Mouse (Mus musculus) kidney, embryonic 15.5 days (tissue): ENCODE measurements around the gene Dnajb1. TPM values are rescaled to one million over a fixed set of nuclear protein-coding genes. Genes with fewer than 3 reads are reported as not detected.

Source experiments
- ATAC-seq: fragments of 200-750 bp; cut with Nextera tagmentation; replicated peaks from 2 replicates; pipeline ENCODE4 v1.8.0; 2017; ENCODE audit warnings: moderate TSS enrichment; ENCODE audit not compliant: low FRiP score
- H3K27ac ChIP-seq: fragments of 300-500 bp; sonication (generic); 2 replicates; pipeline ENCODE4 v1.5.1; 2015; ENCODE audit warnings: mild to moderate bottlenecking, inconsistent platforms
- H3K27me3 ChIP-seq: fragments of 300-500 bp; sonication (generic); 2 replicates; pipeline ENCODE4 v1.6.1; 2015; ENCODE audit warnings: inconsistent platforms
- H3K36me3 ChIP-seq: fragments of 300-500 bp; sonication (generic); 2 replicates; pipeline ENCODE4 v1.6.1; 2015; ENCODE audit warnings: inconsistent platforms
- H3K4me1 ChIP-seq: fragments of 300-500 bp; sonication (generic); 2 replicates; pipeline ENCODE4 v1.6.1; 2015; ENCODE audit warnings: inconsistent platforms
- H3K4me2 ChIP-seq: fragments of 300-500 bp; sonication (generic); 2 replicates; pipeline ENCODE4 v1.6.1; 2015; ENCODE audit warnings: moderate library complexity, mild to moderate bottlenecking, inconsistent platforms
- H3K4me3 ChIP-seq: fragments of 300-500 bp; sonication (generic); replicated peaks from 2 replicates; pipeline ENCODE4 v1.5.1; 2015; ENCODE audit warnings: mild to moderate bottlenecking, inconsistent platforms
- H3K9ac ChIP-seq: fragments of 300-500 bp; sonication (generic); 2 replicates; pipeline ENCODE4 v1.6.1; 2015; ENCODE audit warnings: mild to moderate bottlenecking, inconsistent platforms
- H3K9me3 ChIP-seq: fragments of 300-500 bp; sonication (generic); replicated peaks from 2 replicates; pipeline ENCODE4 v1.6.1; 2016; ENCODE audit warnings: inconsistent platforms
- WGBS: fragments of 180-500 bp; shearing (Covaris S2); methylation state at CpG from one replicate; pipeline ENCODE4 v1.1.7; 2015; ENCODE audit warnings: mixed read lengths; 5-methylcytosine and 5-hydroxymethylcytosine counted together
- polyA plus RNA-seq: library from polyadenylated mRNA; unstranded; fragments of >200 nt; fragmentation: Nextera tagmentation; extraction: Ambion mirVana; gene quantifications from 2 replicates; pipeline ENCODE4 v1.2.1, GENCODE M21; 2015

The Dnajb1 gene
- polyA plus RNA-seq, 1 experiment from 2014 or later = 60.4 TPM

- ATAC-seq = no peak
- Histone ChIP-seq H3K9me3 (no peaks in the 10 kb centered on the region), H3K4me1 (peaks cover 19% of the 10 kb centered on the region), H3K4me3 (no peak overlapping the region), H3K27me3 (no peaks in the 10 kb centered on the region), H3K4me2 (no peak overlapping the region), H3K36me3 (0 out of 2 replicates have a peak, but pooled peaks cover 3% of the 10 kb centered on the region), H3K27ac (no peak overlapping the region), H3K9ac (no peak overlapping the region)
- 93% methylated on average over 6 of the region's 6 CpGs for WGBS
Observed at GRCm38 (mm10) chr8:83649699-83650098, 41.7 kb downstream of the Dnajb1 start.

- peak; percentile 96 for ATAC-seq
- Histone ChIP-seq H3K36me3 (peaks cover 16% of the 10 kb centered on the region), H3K4me1 (peaks cover 42% of the 10 kb centered on the region), H3K9me3 (no peaks in the 10 kb centered on the region), H3K9ac (peak within 1 kb of the TSS; percentile 73), H3K4me3 (peak within 1 kb of the TSS; percentile 76), H3K27ac (peak within 1 kb of the TSS; percentile 85), H3K27me3 (no peaks in the 10 kb centered on the region), H3K4me2 (peak within 1 kb of the TSS; percentile 89)
- WGBS = 4% methylated on average over 50 of the region's 50 CpGs
Observed at GRCm38 (mm10) chr8:83652030-83652743, 44.2 kb downstream of the Dnajb1 start, which contains the start of gene Gipc1. Gene Gipc1 (plus strand): TSS chr8:83652677.

GRCm38 (mm10) chr8:83652744-83653661 lies 45.0 kb downstream of the Dnajb1 start:
- peak overlapping the region; percentile 89 for H3K4me2 ChIP-seq
- peak overlapping the region; percentile 73 for H3K9ac ChIP-seq
- peaks cover 44% of the 10 kb centered on the region for H3K4me1 ChIP-seq
- H3K4me3 ChIP-seq = peak overlapping the region; percentile 76
- peaks cover 24% of the 10 kb centered on the region for H3K36me3 ChIP-seq
- H3K9me3 ChIP-seq = no peaks in the 10 kb centered on the region
- ATAC-seq = peak; percentile 13; the same call in 1 of the 2 replicates
- no peaks in the 10 kb centered on the region for H3K27me3 ChIP-seq
- WGBS = 1% methylated on average over 46 of the region's 46 CpGs
- H3K27ac ChIP-seq = peak overlapping the region; percentile 85

GRCm38 (mm10) chr8:83653662-83654017 lies 45.6 kb downstream of the Dnajb1 start:
- peak overlapping the region; percentile 73 for H3K9ac ChIP-seq
- H3K27ac ChIP-seq = peak overlapping the region; percentile 85
- no peaks in the 10 kb centered on the region for H3K27me3 ChIP-seq
- H3K4me1 ChIP-seq = peaks cover 44% of the 10 kb centered on the region
- H3K4me2 ChIP-seq = peak overlapping the region; percentile 89
- H3K4me3 ChIP-seq = peak overlapping the region; percentile 76
- 0 out of 2 replicates have a peak, but pooled peaks have one; percentile 0 for ATAC-seq
- no peaks in the 10 kb centered on the region for H3K9me3 ChIP-seq
- H3K36me3 ChIP-seq = peaks cover 26% of the 10 kb centered on the region
- WGBS = 32% methylated on average over 10 of the region's 10 CpGs

- no peaks in the 10 kb centered on the region for H3K9me3 ChIP-seq
- H3K9ac ChIP-seq = no peak overlapping the region
- WGBS = 91% methylated on average over 6 of the region's 6 CpGs
- H3K4me3 ChIP-seq = no peak overlapping the region
- H3K36me3 ChIP-seq = peaks cover 33% of the 10 kb centered on the region
- ATAC-seq = no peak
- H3K4me2 ChIP-seq = no peak overlapping the region
- no peak overlapping the region for H3K27ac ChIP-seq
- peaks cover 45% of the 10 kb centered on the region for H3K4me1 ChIP-seq
- no peaks in the 10 kb centered on the region for H3K27me3 ChIP-seq
Observed at GRCm38 (mm10) chr8:83654725-83655124, 46.7 kb downstream of the Dnajb1 start.

- no peaks in the 10 kb centered on the region for H3K9me3 ChIP-seq
- H3K27ac ChIP-seq = 0 out of 2 replicates have a peak overlapping the region, but pooled peaks have one; percentile 57
- H3K36me3 ChIP-seq = peaks cover 33% of the 10 kb centered on the region
- H3K9ac ChIP-seq = no peak overlapping the region
- no peak for ATAC-seq
- H3K27me3 ChIP-seq = no peaks in the 10 kb centered on the region
- H3K4me3 ChIP-seq = no peak overlapping the region
- no peak overlapping the region for H3K4me2 ChIP-seq
- 89% methylated on average over 9 of the region's 9 CpGs for WGBS
- peaks cover 58% of the 10 kb centered on the region for H3K4me1 ChIP-seq
Observed at GRCm38 (mm10) chr8:83656043-83656442, 48.0 kb downstream of the Dnajb1 start.

GRCm38 (mm10) chr8:83656484-83657246 lies 48.7 kb downstream of the Dnajb1 start:
- Histone ChIP-seq H3K4me3 (no peak overlapping the region), H3K9me3 (no peaks in the 10 kb centered on the region), H3K27me3 (no peaks in the 10 kb centered on the region), H3K9ac (no peak overlapping the region), H3K27ac (peak overlapping the region; percentile 57; the same call in 1 of the 2 replicates), H3K36me3 (peaks cover 33% of the 10 kb centered on the region), H3K4me1 (peaks cover 64% of the 10 kb centered on the region), H3K4me2 (no peak overlapping the region)
- WGBS = 79% methylated on average over 13 of the region's 13 CpGs
- no peak for ATAC-seq

- peak overlapping the region; percentile 88 for H3K27ac ChIP-seq
- H3K27me3 ChIP-seq = no peaks in the 10 kb centered on the region
- peaks cover 78% of the 10 kb centered on the region for H3K4me1 ChIP-seq
- ATAC-seq = no peak
- H3K4me3 ChIP-seq = peak overlapping the region; percentile 29
- 0 out of 2 replicates have a peak overlapping the region, but pooled peaks have one; percentile 3 for H3K9ac ChIP-seq
- WGBS = 8% methylated on average over 8 of the region's 8 CpGs
- H3K9me3 ChIP-seq = no peaks in the 10 kb centered on the region
- peak overlapping the region; percentile 45 for H3K4me2 ChIP-seq
- peaks cover 46% of the 10 kb centered on the region for H3K36me3 ChIP-seq
Observed at GRCm38 (mm10) chr8:83660545-83660944, 52.6 kb downstream of the Dnajb1 start.

- Histone ChIP-seq H3K4me2 (peak overlapping the region; percentile 45), H3K27me3 (no peaks in the 10 kb centered on the region), H3K4me1 (peaks cover 78% of the 10 kb centered on the region), H3K9ac (peak overlapping the region; percentile 3; the same call in 1 of the 2 replicates), H3K4me3 (peak overlapping the region; percentile 29), H3K27ac (peak overlapping the region; percentile 88), H3K36me3 (peaks cover 40% of the 10 kb centered on the region), H3K9me3 (no peaks in the 10 kb centered on the region)
- peak; percentile 10 for ATAC-seq
- 13% methylated on average over 22 of the region's 22 CpGs for WGBS
Observed at GRCm38 (mm10) chr8:83660995-83661680, 53.1 kb downstream of the Dnajb1 start.
